Comparison of ENCODE assay signal across 9 mouse cellular contexts in genomic region chr4:85404424-85405194, GRCm38 (mm10).
A peak's percentile ranks its signal among the peaks of the same experiment; 100 is the strongest.
DNase-seq lines count a peak whose midpoint lies in the region; ATAC-seq and TF ChIP-seq lines count a peak whose summit lies in the region.
"Had no signal": no experiment of that assay in that cellular context is flagged by ENCODE, and none has a peak within 500 bp of the region (broad histone marks: within the 10 kb centered on the region; RNA-seq: fewer than 3 reads in every experiment).

No protein-coding gene starts in this region.

- H3K4me3 ChIP-seq in C2C12 (ENCODE audit: insufficient read depth, poor library complexity, severe bottlenecking) (no peak overlapping the region), MEL (ENCODE audit: control insufficient read depth in 1 of 2, insufficient read depth in 1 of 2, low read depth in 2 of 2, low read length in 2 of 2) (no peak overlapping the region)
- no peak overlapping the region for H3K4me3 ChIP-seq in forebrain, postnatal 0 days (ENCODE audit: low read depth, low read length)
- H3K4me3 ChIP-seq in kidney, embryonic 16.5 days (ENCODE audit: low read length) = no peak overlapping the region
- H3K4me3 ChIP-seq: heart, embryonic 13.5 days had no signal

- no peak overlapping the region for H3K9ac ChIP-seq in MEL (ENCODE audit: control insufficient read depth, low read depth, low read length, poor library complexity, severe bottlenecking)
- no peak overlapping the region for H3K9ac ChIP-seq in forebrain, postnatal 0 days
- H3K9ac ChIP-seq in kidney, embryonic 16.5 days (replicated peaks; ENCODE audit: low read length) = no peak overlapping the region
- H3K9ac ChIP-seq: heart, embryonic 13.5 days had no signal

- peak; percentile 67 for ATAC-seq in forebrain, postnatal 0 days
- ATAC-seq in kidney, embryonic 16.5 days (ENCODE audit: low FRiP score, low TSS enrichment) = peak; percentile 54; the same call in 1 of the 2 replicates
- no peak for ATAC-seq in monocyte, adult 5-6 weeks (replicated peaks; ENCODE audit: insufficient number of reproducible peaks, low FRiP score, low TSS enrichment, poor library complexity, severe bottlenecking)

- TF ChIP-seq CTCF in C2C12 (IDR thresholded peaks at IDR 0.05; ENCODE audit: control insufficient read depth, insufficient read depth, insufficient read length) (peak; percentile 37), MEL (IDR thresholded peaks at IDR 0.05 in 2 of 3, conservative IDR thresholded peaks at IDR 0.05 in 1 of 3; ENCODE audit: control insufficient read depth in 1 of 3, insufficient read depth in 1 of 3, low read depth in 2 of 3, low read length in 3 of 3, poor library complexity in 1 of 3, severe bottlenecking in 1 of 3) (peak; percentile 41 to 58 (median 46))
- TF ChIP-seq CTCF in forebrain, postnatal 0 days (IDR thresholded peaks at IDR 0.05; ENCODE audit: low read depth) = peak; percentile 92

- TF ChIP-seq RAD21 in MEL (IDR thresholded peaks at IDR 0.05; ENCODE audit: low read depth, low read length) = peak; percentile 11

- no peaks in the 10 kb centered on the region for H3K4me1 ChIP-seq in MEL (ENCODE audit: control insufficient read depth in 1 of 2, insufficient read depth in 2 of 2, low read length in 2 of 2)
- H3K4me1 ChIP-seq in forebrain, postnatal 0 days (ENCODE audit: insufficient read depth) = no peaks in the 10 kb centered on the region
- no peaks in the 10 kb centered on the region for H3K4me1 ChIP-seq in kidney, embryonic 16.5 days (ENCODE audit: insufficient read depth, low read length)
- H3K4me1 ChIP-seq: heart, embryonic 13.5 days had no signal

- no peak overlapping the region for H3ac ChIP-seq in C2C12 (ENCODE audit: control insufficient read depth, insufficient read length, low read depth)

- 46% methylated on average over 10 of the region's 10 CpGs for WGBS in forebrain, postnatal 0 days
- 39% methylated on average over 10 of the region's 10 CpGs for WGBS in kidney, embryonic 16.5 days

- H3K79me3 ChIP-seq in C2C12 (ENCODE audit: low read depth) = no peaks in the 10 kb centered on the region

- no peak overlapping the region for H3K27ac ChIP-seq in MEL (ENCODE audit: control insufficient read depth, low read depth, low read length)
- H3K27ac ChIP-seq in forebrain, postnatal 0 days (ENCODE audit: low read depth, low read length) = no peak overlapping the region
- no peak overlapping the region for H3K27ac ChIP-seq in kidney, embryonic 16.5 days (ENCODE audit: low read length)
- H3K27ac ChIP-seq: heart, embryonic 13.5 days had no signal

- no peak for TF ChIP-seq EP300 in MEL (IDR thresholded peaks at IDR 0.05; ENCODE audit: low read depth in 1 of 2, low read length in 2 of 2)

- no peaks in the 10 kb centered on the region for H3K9me3 ChIP-seq in MEL (replicated peaks; ENCODE audit: insufficient read depth, low read length)
- no peaks in the 10 kb centered on the region for H3K9me3 ChIP-seq in forebrain, postnatal 0 days (ENCODE audit: low read length)
- no peaks in the 10 kb centered on the region for H3K9me3 ChIP-seq in kidney, embryonic 16.5 days (ENCODE audit: low read length)
- H3K9me3 ChIP-seq: heart, embryonic 13.5 days had no signal

- no peaks in the 10 kb centered on the region for H3K36me3 ChIP-seq in C2C12 (ENCODE audit: control insufficient read depth, insufficient read depth)
- H3K36me3 ChIP-seq in MEL (ENCODE audit: control insufficient read depth in 1 of 2, insufficient read depth in 2 of 2, low read length in 2 of 2) = no peaks in the 10 kb centered on the region
- H3K36me3 ChIP-seq in forebrain, postnatal 0 days (ENCODE audit: insufficient read depth) = no peaks in the 10 kb centered on the region
- H3K36me3 ChIP-seq in kidney, embryonic 16.5 days (ENCODE audit: insufficient read depth, low read length) = no peaks in the 10 kb centered on the region
- H3K36me3 ChIP-seq: heart, embryonic 13.5 days had no signal

- no peak for TF ChIP-seq POLR2A in MEL (IDR thresholded peaks at IDR 0.05; ENCODE audit: control insufficient read depth in 1 of 2, insufficient read depth in 1 of 2, low read depth in 1 of 2, low read length in 2 of 2, poor library complexity in 1 of 2)

- DNase-seq in MEL (ENCODE audit: low read depth, low spot score) = peak; percentile 20
- peak; percentile 61 for DNase-seq in cerebellum, adult 8-10 months
- peak; percentile 83 for DNase-seq in forebrain, postnatal 0 days
- DNase-seq in lung, adult 18-20 months = peak; percentile 36 to 38
- DNase-seq in retina, postnatal 1 day = peak; percentile 82

- H3K79me2 ChIP-seq in C2C12 (ENCODE audit: control insufficient read depth, insufficient read depth) (no peaks in the 10 kb centered on the region), MEL (ENCODE audit: control insufficient read depth, insufficient read depth, low read length, poor library complexity) (no peaks in the 10 kb centered on the region)

- H3K27me3 ChIP-seq in C2C12 (ENCODE audit: control insufficient read depth, insufficient read depth, insufficient read length) = no peaks in the 10 kb centered on the region
- no peaks in the 10 kb centered on the region for H3K27me3 ChIP-seq in MEL (ENCODE audit: control insufficient read depth in 1 of 2, insufficient read depth in 2 of 2, low read length in 2 of 2)
- H3K27me3 ChIP-seq in forebrain, postnatal 0 days (ENCODE audit: insufficient read depth, low read length) = no peaks in the 10 kb centered on the region
- no peaks in the 10 kb centered on the region for H3K27me3 ChIP-seq in kidney, embryonic 16.5 days (ENCODE audit: insufficient read depth, low read length)
- H3K27me3 ChIP-seq: heart, embryonic 13.5 days had no signal

- no peak overlapping the region for H3K4me2 ChIP-seq in forebrain, postnatal 0 days (ENCODE audit: low read depth)
- no peak overlapping the region for H3K4me2 ChIP-seq in kidney, embryonic 16.5 days (replicated peaks; ENCODE audit: low read depth, low read length)
- H3K4me2 ChIP-seq: heart, embryonic 13.5 days had no signal

TF ChIP-seq in C2C12, 6 proteins besides CTCF, POLR2A, EP300 and RAD21:
- TF ChIP-seq MYOG (IDR thresholded peaks at IDR 0.05; ENCODE audit: control insufficient read depth, extremely low read depth, insufficient read length) = no peak
- TF ChIP-seq MYOD1 (IDR thresholded peaks at IDR 0.05; ENCODE audit: control insufficient read depth, insufficient read length, low read depth) = no peak
- no peak for TF ChIP-seq USF1 (IDR thresholded peaks at IDR 0.05; ENCODE audit: low read depth)
- TF ChIP-seq MAX (IDR thresholded peaks at IDR 0.05) = no peak
- no peak for TF ChIP-seq FOSL1 (IDR thresholded peaks at IDR 0.05; ENCODE audit: insufficient read depth, low read length, poor library complexity, severe bottlenecking)
- no peak for TF ChIP-seq CEBPB (IDR thresholded peaks at IDR 0.05; ENCODE audit: low read depth)
TF ChIP-seq in C2C12: peak in this region for 0.

TF ChIP-seq in MEL, 35 proteins besides CTCF, POLR2A, EP300 and RAD21:
- no peak for TF ChIP-seq MXI1 (IDR thresholded peaks at IDR 0.05; ENCODE audit: low read depth, low read length)
- TF ChIP-seq ZC3H11A (IDR thresholded peaks at IDR 0.05; ENCODE audit: low read depth, low read length) = no peak
- peak; percentile 32; the same call in 1 of the 2 replicates for TF ChIP-seq SMC3 (IDR thresholded peaks at IDR 0.05; ENCODE audit: low read depth, low read length)

Comparison
In these comparisons a context has a peak if more than half of its experiments do, and no peak if none do; other contexts are left out.
1. CTCF ChIP-seq: peak in every context shown above with its lines; median percentile 92 in forebrain, postnatal 0 days; 46 in MEL; 37 in C2C12.
2. DNase-seq: peak in every context shown above with its lines; median percentile 83 in forebrain, postnatal 0 days; 82 in retina, postnatal 1 day; 61 in cerebellum, adult 8-10 months; 37 in lung, adult 18-20 months; 20 in MEL.